Mouse (Mus musculus) stomach, embryonic 14.5 days (tissue): ENCODE results near the gene Gba. TPM values are rescaled to one million over a fixed set of nuclear protein-coding genes. Genes with fewer than 3 reads are reported as not detected.

Source experiments
- ATAC-seq: fragments of 200-750 bp; cut with Nextera tagmentation; 2 replicates; pipeline ENCODE4 v1.8.0; 2017; ENCODE audit warnings: low read depth, moderate TSS enrichment; ENCODE audit not compliant: insufficient number of reproducible peaks, insufficient read depth, low FRiP score
- H3K27ac ChIP-seq: fragments of 300-500 bp; sonication (generic); 2 replicates; pipeline ENCODE4 v1.5.1; 2014; ENCODE audit warnings: mild to moderate bottlenecking, low read length, moderate library complexity, mixed read lengths
- H3K27me3 ChIP-seq: fragments of 300-500 bp; sonication (generic); 2 replicates; pipeline ENCODE4 v1.6.1; 2014; ENCODE audit warnings: low read length, control low read depth, mixed read lengths; ENCODE audit not compliant: control insufficient read depth, insufficient read depth
- H3K36me3 ChIP-seq: fragments of 300-500 bp; sonication (generic); 2 replicates; pipeline ENCODE4 v1.6.1; 2014; ENCODE audit warnings: mild to moderate bottlenecking, control low read depth, low read length, moderate library complexity, mixed read lengths; ENCODE audit not compliant: control insufficient read depth, insufficient read depth
- H3K4me1 ChIP-seq: fragments of 300-500 bp; sonication (generic); 2 replicates; pipeline ENCODE4 v1.6.1; 2014; ENCODE audit warnings: low read length, control low read depth, mixed read lengths; ENCODE audit not compliant: control insufficient read depth, insufficient read depth
- H3K4me2 ChIP-seq: fragments of 300-500 bp; sonication (generic); replicated peaks from 2 replicates; pipeline ENCODE4 v1.6.1; 2014; ENCODE audit warnings: low read depth, low read length, control low read depth
- H3K4me3 ChIP-seq: fragments of 300-500 bp; sonication (generic); 2 replicates; pipeline ENCODE4 v1.5.1; 2014; ENCODE audit warnings: low read depth, low read length, control low read depth
- H3K9ac ChIP-seq: fragments of 300-500 bp; sonication (generic); replicated peaks from 2 replicates; pipeline ENCODE4 v1.6.1; 2014; ENCODE audit warnings: low read depth, mild to moderate bottlenecking, control low read depth, low read length, moderate library complexity, mixed read lengths
- H3K9me3 ChIP-seq: fragments of 300-500 bp; sonication (generic); 2 replicates; pipeline ENCODE4 v1.6.1; 2016; ENCODE audit warnings: low read depth, low read length, control low read depth; ENCODE audit not compliant: control insufficient read depth
- WGBS: fragments of 180-500 bp; shearing (Covaris S2); extraction: QIAGEN DNeasy Blood & Tissue Kit; methylation state at CpG from one replicate; pipeline ENCODE4 v1.1.7; 2014; 5-methylcytosine and 5-hydroxymethylcytosine counted together
- microRNA counts: library from miRNA; unstranded; fragments of <30 nt; microRNA quantifications from one replicate; lab custom pipeline; 2016
- microRNA-seq: library from miRNA; unstranded; fragments of <30 nt; microRNA quantifications from one replicate; pipeline ENCODE4, GENCODE M21; 2016
- polyA plus RNA-seq: library from polyadenylated mRNA; unstranded; fragments of >200 nt; fragmentation: Nextera tagmentation; extraction: Ambion mirVana; gene quantifications from 2 replicates; pipeline ENCODE4 v1.2.1, GENCODE M21; 2014

Gba gene
- polyA plus RNA-seq, 1 experiment from 2014 or later, result 37.0 TPM

DNA sequence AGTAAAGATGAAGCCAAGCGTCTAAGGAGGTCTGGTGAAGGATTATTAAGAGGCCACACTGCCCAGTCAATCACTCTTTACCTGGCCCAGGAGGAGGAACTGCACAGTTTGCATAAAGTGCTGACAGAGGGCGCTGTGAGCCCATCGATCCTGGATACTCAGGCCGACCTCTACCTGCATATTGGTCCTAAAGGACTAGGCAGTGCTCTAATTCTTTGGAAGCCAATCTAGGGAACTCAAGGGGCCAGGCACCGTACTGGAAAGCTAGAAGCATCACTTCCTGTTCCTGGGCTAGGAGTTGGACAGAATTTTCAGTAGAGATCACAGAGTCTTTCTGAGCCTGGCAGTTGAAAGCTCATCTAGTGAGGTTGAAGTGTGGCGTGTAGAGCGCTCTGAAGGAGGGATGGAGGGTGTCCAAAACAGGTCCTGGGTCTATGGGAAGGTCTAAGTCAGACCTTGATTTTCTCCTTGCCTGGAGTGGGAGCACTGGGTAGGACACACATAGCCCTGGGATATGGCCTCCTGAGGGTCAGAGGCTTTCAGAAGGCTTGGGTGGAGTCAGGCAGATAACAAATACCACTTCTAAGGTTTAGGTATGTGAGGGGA, 47.8 kb downstream of the Gba start:
- no peak overlapping the region for H3K9ac ChIP-seq
- ATAC-seq, result no peak; the same call in 1 of the 2 replicates
- no peaks in the 10 kb centered on the region for H3K27me3 ChIP-seq
- 16% methylated on average over 7 of the region's 7 CpGs for WGBS
- no peak overlapping the region for H3K27ac ChIP-seq
- no peak overlapping the region for H3K4me2 ChIP-seq
- H3K36me3 ChIP-seq, result peaks cover 5% of the 10 kb centered on the region; the same call in 1 of the 2 replicates
- no peak overlapping the region for H3K4me3 ChIP-seq
- no peaks in the 10 kb centered on the region for H3K9me3 ChIP-seq
- peaks cover 12% of the 10 kb centered on the region for H3K4me1 ChIP-seq

GRCm38 (mm10) chr3:89251365-89251895, 48.7 kb downstream of the Gba start:
- H3K9ac ChIP-seq, result no peak overlapping the region

DNA sequence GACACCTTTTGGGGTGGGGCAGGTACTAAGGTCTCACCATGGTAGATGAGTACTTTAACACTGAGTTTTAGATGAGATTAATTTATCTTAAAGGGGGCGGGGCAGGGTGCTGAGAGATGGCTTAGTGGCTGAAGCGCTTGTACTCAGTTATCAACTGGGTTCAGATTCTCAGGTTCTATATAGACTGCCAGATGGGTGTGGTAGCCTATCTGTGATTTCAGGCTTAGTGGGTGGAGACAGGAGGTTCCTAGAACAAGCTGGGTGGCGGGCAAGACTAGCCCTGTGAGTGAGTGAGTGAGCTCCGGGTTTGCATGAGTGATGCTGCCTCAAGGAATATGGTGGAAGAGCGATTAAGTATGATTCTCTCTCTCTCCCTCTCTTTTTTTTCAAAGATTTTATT, 52.3 kb downstream of the Gba start:
- Histone ChIP-seq H3K36me3 (no peaks in the 10 kb centered on the region), H3K27ac (no peak overlapping the region), H3K27me3 (no peaks in the 10 kb centered on the region), H3K4me1 (peaks cover 10% of the 10 kb centered on the region; the same call in 1 of the 2 replicates), H3K4me3 (no peak overlapping the region), H3K4me2 (no peak overlapping the region), H3K9me3 (no peaks in the 10 kb centered on the region), H3K9ac (no peak overlapping the region)
- ATAC-seq, result no peak
- WGBS, result 85% methylated on average over 5 of the region's 5 CpGs

More at GRCm38 (mm10) chr3:89251365-89251895, 48.7 kb downstream of the Gba start:
- H3K4me2 ChIP-seq, result 0 out of 2 replicates have a peak overlapping the region, but pooled peaks have one; percentile 8
- no peak for ATAC-seq
- no peak overlapping the region for H3K4me3 ChIP-seq
- H3K4me1 ChIP-seq, result peaks cover 10% of the 10 kb centered on the region; the same call in 1 of the 2 replicates
- H3K27ac ChIP-seq, result 0 out of 2 replicates have a peak overlapping the region, but pooled peaks have one; percentile 0
- H3K36me3 ChIP-seq, result peaks cover 5% of the 10 kb centered on the region; the same call in 1 of the 2 replicates
- no peaks in the 10 kb centered on the region for H3K9me3 ChIP-seq
- H3K27me3 ChIP-seq, result no peaks in the 10 kb centered on the region
- WGBS, result 7% methylated on average over 17 of the region's 17 CpGs

- H3K4me1 ChIP-seq, result peaks cover 9% of the 10 kb centered on the region; the same call in 1 of the 2 replicates
- no peaks in the 10 kb centered on the region for H3K9me3 ChIP-seq
- H3K4me3 ChIP-seq, result no peak overlapping the region
- ATAC-seq, result no peak
- H3K27me3 ChIP-seq, result no peaks in the 10 kb centered on the region
- H3K9ac ChIP-seq, result no peak overlapping the region
- H3K36me3 ChIP-seq, result no peaks in the 10 kb centered on the region
- H3K27ac ChIP-seq, result no peak overlapping the region
- 82% methylated on average over 5 of the region's 5 CpGs for WGBS
- no peak overlapping the region for H3K4me2 ChIP-seq
Observed at GRCm38 (mm10) chr3:89256177-89256576, 53.4 kb downstream of the Gba start.

MicroRNAs within 50 kb of the gene (microRNA counts, 519-probe panel; counts per million panel counts)
- not detected for microRNA mmu-miR-92b (lab: Ali Mortazavi, UCI)

Small RNAs within 50 kb of the gene (microRNA-seq; reads per million reads assigned to microRNA genes)
- gene Mir92b, result 309 reads per million, percentile 61 among the genes with 10 or more reads in this experiment

Other genes starting within 250 kb of the Gba start
- 19.2 and 19.5 TPM in 2 replicates for gene Rusc1, start 109.6 kb upstream of the Gba start, polyA plus RNA-seq
- gene Gm43738, start 101.8 kb upstream of the Gba start, polyA plus RNA-seq, result not detected in 2 replicates
- 247 and 278 TPM in 2 replicates for gene Fdps, start 101.0 kb upstream of the Gba start, polyA plus RNA-seq
- 2.8 and 3.3 TPM in 2 replicates for gene Pklr, start 66.8 kb upstream of the Gba start, polyA plus RNA-seq
- 1.4 and 1.9 TPM in 2 replicates for gene Hcn3, start 42.7 kb upstream of the Gba start, polyA plus RNA-seq
- gene Clk2, start 38.1 kb upstream of the Gba start, polyA plus RNA-seq, result 32.7 and 35.1 TPM in 2 replicates
- gene Scamp3, start 25.5 kb upstream of the Gba start, polyA plus RNA-seq, result 92.9 and 95.1 TPM in 2 replicates
- 28.3 and 28.7 TPM in 2 replicates for gene Fam189b, start 19.8 kb upstream of the Gba start, polyA plus RNA-seq
- gene Thbs3, start 12.3 kb downstream of the Gba start, polyA plus RNA-seq, result 24.2 and 26.4 TPM in 2 replicates
- 182 and 196 TPM in 2 replicates for gene Mtx1, start 24.2 kb downstream of the Gba start, polyA plus RNA-seq
- 56.3 and 58.2 TPM in 2 replicates for gene Muc1, start 26.1 kb downstream of the Gba start, polyA plus RNA-seq
- gene Krtcap2, start 43.0 kb downstream of the Gba start, polyA plus RNA-seq, result 297 and 314 TPM in 2 replicates
- 4.9 and 5.1 TPM in 2 replicates for gene Trim46, start 43.4 kb downstream of the Gba start, polyA plus RNA-seq
- gene Dpm3, start 56.4 kb downstream of the Gba start, polyA plus RNA-seq, result 144 and 186 TPM in 2 replicates
- gene Slc50a1, start 67.6 kb downstream of the Gba start, polyA plus RNA-seq, result 86.5 TPM in 2 replicates
- 39.3 and 45.0 TPM in 2 replicates for gene Efna1, start 78.2 kb downstream of the Gba start, polyA plus RNA-seq
- 10.9 and 11.6 TPM in 2 replicates for gene Efna3, start 120.0 kb downstream of the Gba start, polyA plus RNA-seq
- 24.0 and 25.3 TPM in 2 replicates for gene Efna4, start 135.1 kb downstream of the Gba start, polyA plus RNA-seq
- 27.9 and 28.5 TPM in 2 replicates for gene Adam15, start 147.1 kb downstream of the Gba start, polyA plus RNA-seq
- 0.18 and 0.42 TPM in 2 replicates for gene Dcst2, start 159.0 kb downstream of the Gba start, polyA plus RNA-seq
- gene Dcst1, start 162.3 kb downstream of the Gba start, polyA plus RNA-seq, result 0.11 and 0.55 TPM in 2 replicates
- gene Zbtb7b, start 191.8 kb downstream of the Gba start, polyA plus RNA-seq, result 4.5 and 5.7 TPM in 2 replicates
- 0.55 TPM in 1 of 2 replicates, not detected in the other for gene Lenep, start 199.9 kb downstream of the Gba start, polyA plus RNA-seq
- gene Flad1, start 208.9 kb downstream of the Gba start, polyA plus RNA-seq, result 22.3 and 24.5 TPM in 2 replicates
- gene Cks1b, start 215.5 kb downstream of the Gba start, polyA plus RNA-seq, result 470 and 503 TPM in 2 replicates
- 68.7 and 73.2 TPM in 2 replicates for gene Shc1, start 215.5 kb downstream of the Gba start, polyA plus RNA-seq
- gene Pygo2, start 227.3 kb downstream of the Gba start, polyA plus RNA-seq, result 39.7 and 49.2 TPM in 2 replicates
- 21.7 and 25.3 TPM in 2 replicates for gene Pbxip1, start 233.8 kb downstream of the Gba start, polyA plus RNA-seq